Mouse (Mus musculus) embryonic facial prominence, embryonic 12.5 days (tissue): ENCODE results near the gene Ambra1. TPM values are rescaled to one million over a fixed set of nuclear protein-coding genes. Genes with fewer than 3 reads are reported as not detected.

Experiments used
- ATAC-seq: fragments of 200-750 bp; cut with Nextera tagmentation; 2 replicates; pipeline ENCODE4 v1.8.0; 2017; ENCODE audit not compliant: insufficient number of reproducible peaks, insufficient read depth, low FRiP score, low TSS enrichment
- H3K27ac ChIP-seq: fragments of 300-500 bp; sonication (generic); 2 replicates; pipeline ENCODE4 v1.5.1; 2016; ENCODE audit warnings: mild to moderate bottlenecking
- H3K27me3 ChIP-seq: fragments of 300-500 bp; sonication (generic); 2 replicates; pipeline ENCODE4 v1.6.1; 2016; ENCODE audit warnings: mild to moderate bottlenecking, moderate library complexity
- H3K36me3 ChIP-seq: fragments of 300-500 bp; sonication (generic); 2 replicates; pipeline ENCODE4 v1.6.1; 2016; ENCODE audit warnings: mild to moderate bottlenecking
- H3K4me1 ChIP-seq: fragments of 300-500 bp; sonication (generic); 2 replicates; pipeline ENCODE4 v1.6.1; 2016
- H3K4me2 ChIP-seq: fragments of 300-500 bp; sonication (generic); replicated peaks from 2 replicates; pipeline ENCODE4 v1.6.1; 2016; ENCODE audit warnings: mild to moderate bottlenecking, moderate library complexity
- H3K4me3 ChIP-seq: fragments of 300-500 bp; sonication (generic); 2 replicates; pipeline ENCODE4 v1.5.1; 2016; ENCODE audit warnings: mild to moderate bottlenecking
- H3K9ac ChIP-seq: fragments of 300-500 bp; sonication (generic); 2 replicates; pipeline ENCODE4 v1.6.1; 2016; ENCODE audit warnings: mild to moderate bottlenecking, moderate library complexity
- H3K9me3 ChIP-seq: fragments of 300-500 bp; sonication (generic); 2 replicates; pipeline ENCODE4 v1.6.1; 2016; ENCODE audit warnings: mild to moderate bottlenecking, moderate library complexity
- WGBS: fragments of 180-500 bp; shearing (Covaris S2); methylation state at CpG from one replicate; pipeline ENCODE4 v1.1.7; 2016; 5-methylcytosine and 5-hydroxymethylcytosine counted together
- polyA plus RNA-seq: library from polyadenylated mRNA; unstranded; fragments of >200 nt; fragmentation: Nextera tagmentation; extraction: Ambion mirVana; gene quantifications from 2 replicates; pipeline ENCODE4 v1.2.1, GENCODE M21; 2016

The Ambra1 gene
- polyA plus RNA-seq, 1 experiment from 2014 or later: 21.9 TPM

GRCm38 (mm10) chr2:91739586-91739985 is 9.7 kb downstream of the Ambra1 start:
- H3K4me3 ChIP-seq: no peak overlapping the region
- H3K27me3 ChIP-seq: no peaks in the 10 kb centered on the region
- H3K9me3 ChIP-seq: no peaks in the 10 kb centered on the region
- 93% methylated on average over 1 of the region's 1 CpGs for WGBS
- no peak overlapping the region for H3K27ac ChIP-seq
- no peaks in the 10 kb centered on the region for H3K4me1 ChIP-seq
- H3K36me3 ChIP-seq: no peaks in the 10 kb centered on the region
- H3K9ac ChIP-seq: no peak overlapping the region
- H3K4me2 ChIP-seq: no peak overlapping the region
- no peak for ATAC-seq

GRCm38 (mm10) chr2:91744686-91745085 is 14.8 kb downstream of the Ambra1 start:
- H3K4me3 ChIP-seq: no peak overlapping the region
- H3K27me3 ChIP-seq: no peaks in the 10 kb centered on the region
- no peak overlapping the region for H3K27ac ChIP-seq
- H3K9ac ChIP-seq: no peak overlapping the region
- H3K36me3 ChIP-seq: no peaks in the 10 kb centered on the region
- WGBS: 90% methylated on average over 5 of the region's 5 CpGs
- no peaks in the 10 kb centered on the region for H3K4me1 ChIP-seq
- H3K4me2 ChIP-seq: no peak overlapping the region
- no peaks in the 10 kb centered on the region for H3K9me3 ChIP-seq
- no peak for ATAC-seq

GRCm38 (mm10) chr2:91749811-91750261 is 19.9 kb downstream of the Ambra1 start:
- Histone ChIP-seq H3K27ac (no peak overlapping the region), H3K9me3 (no peaks in the 10 kb centered on the region), H3K27me3 (no peaks in the 10 kb centered on the region), H3K4me1 (no peaks in the 10 kb centered on the region), H3K36me3 (no peaks in the 10 kb centered on the region), H3K4me3 (no peak overlapping the region), H3K9ac (no peak overlapping the region), H3K4me2 (no peak overlapping the region)
- WGBS: 70% methylated on average over 2 of the region's 2 CpGs
- ATAC-seq: no peak

- H3K27me3 ChIP-seq: no peaks in the 10 kb centered on the region
- H3K36me3 ChIP-seq: peaks cover 51% of the 10 kb centered on the region
- H3K4me2 ChIP-seq: no peak overlapping the region
- no peak overlapping the region for H3K27ac ChIP-seq
- WGBS: 93% methylated on average over 17 of the region's 17 CpGs
- no peaks in the 10 kb centered on the region for H3K9me3 ChIP-seq
- no peak overlapping the region for H3K9ac ChIP-seq
- H3K4me1 ChIP-seq: no peaks in the 10 kb centered on the region
- H3K4me3 ChIP-seq: no peak overlapping the region
- ATAC-seq: no peak
These were observed 42.2 kb downstream of the Ambra1 start for GRCm38 (mm10) chr2:91771921-91772705.

GRCm38 (mm10) chr2:91773309-91773708 is 43.4 kb downstream of the Ambra1 start:
- Histone ChIP-seq H3K27ac (no peak overlapping the region), H3K27me3 (no peaks in the 10 kb centered on the region), H3K4me2 (no peak overlapping the region), H3K4me3 (no peak overlapping the region), H3K9me3 (no peaks in the 10 kb centered on the region), H3K9ac (no peak overlapping the region), H3K4me1 (no peaks in the 10 kb centered on the region), H3K36me3 (peaks cover 45% of the 10 kb centered on the region)
- ATAC-seq: no peak
- WGBS: 93% methylated on average over 7 of the region's 7 CpGs

GRCm38 (mm10) chr2:91779166-91779565 is 49.2 kb downstream of the Ambra1 start:
- Histone ChIP-seq H3K27ac (no peak overlapping the region), H3K4me2 (no peak overlapping the region), H3K36me3 (peaks cover 6% of the 10 kb centered on the region; the same call in 1 of the 2 replicates), H3K9me3 (no peaks in the 10 kb centered on the region), H3K9ac (no peak overlapping the region), H3K4me3 (no peak overlapping the region), H3K27me3 (no peaks in the 10 kb centered on the region), H3K4me1 (no peaks in the 10 kb centered on the region)
- ATAC-seq: no peak
- 71% methylated on average over 3 of the region's 3 CpGs for WGBS

GRCm38 (mm10) chr2:91791621-91792020 is 61.7 kb downstream of the Ambra1 start:
- Histone ChIP-seq H3K9ac (no peak overlapping the region), H3K27me3 (no peaks in the 10 kb centered on the region), H3K9me3 (no peaks in the 10 kb centered on the region), H3K4me2 (no peak overlapping the region), H3K4me3 (no peak overlapping the region), H3K36me3 (no peaks in the 10 kb centered on the region), H3K27ac (no peak overlapping the region), H3K4me1 (peaks cover 4% of the 10 kb centered on the region; the same call in 1 of the 2 replicates)
- WGBS: 47% methylated on average over 2 of the region's 2 CpGs
- ATAC-seq: no peak

- WGBS: 77% methylated on average over 1 of the region's 1 CpGs
- H3K27ac ChIP-seq: no peak overlapping the region
- H3K27me3 ChIP-seq: no peaks in the 10 kb centered on the region
- no peak overlapping the region for H3K4me2 ChIP-seq
- H3K9ac ChIP-seq: no peak overlapping the region
- ATAC-seq: no peak
- peaks cover 4% of the 10 kb centered on the region; the same call in 1 of the 2 replicates for H3K4me1 ChIP-seq
- no peaks in the 10 kb centered on the region for H3K36me3 ChIP-seq
- H3K4me3 ChIP-seq: no peak overlapping the region
- H3K9me3 ChIP-seq: no peaks in the 10 kb centered on the region
These were observed 62.4 kb downstream of the Ambra1 start for GRCm38 (mm10) chr2:91792346-91792745.

GRCm38 (mm10) chr2:91794466-91794865 is 64.5 kb downstream of the Ambra1 start:
- no peak overlapping the region for H3K4me3 ChIP-seq
- WGBS: 76% methylated on average over 2 of the region's 2 CpGs
- H3K4me1 ChIP-seq: peaks cover 4% of the 10 kb centered on the region; the same call in 1 of the 2 replicates
- no peak overlapping the region for H3K27ac ChIP-seq
- no peaks in the 10 kb centered on the region for H3K9me3 ChIP-seq
- H3K9ac ChIP-seq: no peak overlapping the region
- H3K36me3 ChIP-seq: no peaks in the 10 kb centered on the region
- H3K27me3 ChIP-seq: no peaks in the 10 kb centered on the region
- ATAC-seq: no peak
- H3K4me2 ChIP-seq: no peak overlapping the region

- 82% methylated on average over 3 of the region's 3 CpGs for WGBS
- Histone ChIP-seq H3K36me3 (no peaks in the 10 kb centered on the region), H3K4me1 (peaks cover 4% of the 10 kb centered on the region; the same call in 1 of the 2 replicates), H3K4me2 (no peak overlapping the region), H3K27me3 (no peaks in the 10 kb centered on the region), H3K4me3 (no peak overlapping the region), H3K9ac (no peak overlapping the region), H3K27ac (no peak overlapping the region), H3K9me3 (no peaks in the 10 kb centered on the region)
- no peak for ATAC-seq
These were observed 65.2 kb downstream of the Ambra1 start for GRCm38 (mm10) chr2:91795091-91795490.

- H3K36me3 ChIP-seq: peaks cover 9% of the 10 kb centered on the region
- no peak overlapping the region for H3K4me3 ChIP-seq
- H3K27me3 ChIP-seq: no peaks in the 10 kb centered on the region
- no peaks in the 10 kb centered on the region for H3K4me1 ChIP-seq
- no peak overlapping the region for H3K9ac ChIP-seq
- H3K9me3 ChIP-seq: no peaks in the 10 kb centered on the region
- 88% methylated on average over 6 of the region's 6 CpGs for WGBS
- ATAC-seq: no peak
- H3K27ac ChIP-seq: no peak overlapping the region
- H3K4me2 ChIP-seq: no peak overlapping the region
These were observed 81.5 kb downstream of the Ambra1 start for GRCm38 (mm10) chr2:91811433-91811832.

GRCm38 (mm10) chr2:91816741-91817140 is 86.8 kb downstream of the Ambra1 start:
- Histone ChIP-seq H3K27ac (no peak overlapping the region), H3K27me3 (no peaks in the 10 kb centered on the region), H3K4me3 (no peak overlapping the region), H3K4me1 (no peaks in the 10 kb centered on the region), H3K4me2 (no peak overlapping the region), H3K36me3 (no peaks in the 10 kb centered on the region), H3K9ac (no peak overlapping the region), H3K9me3 (no peaks in the 10 kb centered on the region)
- ATAC-seq: no peak
